Mouse (Mus musculus): ENCODE data around the gene Wfdc3.
A peak's percentile ranks its signal among the peaks of the same experiment; 100 is the strongest.
"Not testable (repeated sequence)": the region's sequence is repeated elsewhere in the genome, so short reads cannot be mapped to it uniquely, and the experiment has no call there.

Wfdc3 gene

GRCm38 (mm10) chr2:164737377-164738090, 8.2 kb downstream of the Wfdc3 start:
- no peak for DNase-seq (ENCODE audit: low spot score)

DNA sequence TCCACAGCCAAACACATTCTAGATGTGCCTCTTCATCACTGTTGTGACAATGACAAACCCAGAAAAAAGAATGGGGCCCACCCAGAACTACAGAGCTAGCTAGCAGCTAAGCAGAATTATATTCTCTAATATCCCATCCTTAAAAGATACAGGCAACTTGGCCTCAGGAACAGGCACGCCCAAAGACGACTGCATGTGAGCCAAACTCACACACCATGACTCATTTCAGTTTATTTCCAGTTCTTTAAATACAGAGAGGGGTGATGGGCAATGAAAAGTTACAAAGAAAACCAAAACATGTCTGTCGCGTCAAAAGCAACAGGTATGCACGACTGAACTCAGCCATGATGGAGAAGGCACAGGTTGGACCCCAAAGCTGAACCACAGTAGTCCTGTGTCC, 10.3 kb downstream of the Wfdc3 start:
- DNase-seq (ENCODE audit: low spot score), result no peak

- no peak for DNase-seq (ENCODE audit: low spot score)
Measured at GRCm38 (mm10) chr2:164734839-164735238, 10.9 kb downstream of the Wfdc3 start.

DNA sequence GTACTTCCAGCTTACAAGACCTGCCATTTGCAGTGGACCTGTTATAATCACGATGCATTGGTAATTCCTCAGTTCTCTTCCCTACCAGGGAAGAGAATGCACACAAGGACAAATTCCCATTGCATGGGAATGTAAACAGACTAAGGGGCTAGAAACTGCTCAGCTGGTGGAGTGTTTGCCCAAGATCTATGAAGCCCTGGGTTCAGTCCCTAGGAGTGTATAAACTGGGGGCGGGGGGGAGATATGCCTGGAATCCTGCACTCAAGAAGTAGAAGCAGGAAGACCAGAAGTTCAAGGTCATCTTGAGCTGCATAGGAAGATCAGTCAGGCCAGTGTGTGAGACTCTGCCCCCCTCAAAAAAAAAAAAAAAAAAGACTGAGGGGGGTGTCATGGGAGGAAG, 12.5 kb downstream of the Wfdc3 start:
- DNase-seq (ENCODE audit: low spot score), result no peak

DNA sequence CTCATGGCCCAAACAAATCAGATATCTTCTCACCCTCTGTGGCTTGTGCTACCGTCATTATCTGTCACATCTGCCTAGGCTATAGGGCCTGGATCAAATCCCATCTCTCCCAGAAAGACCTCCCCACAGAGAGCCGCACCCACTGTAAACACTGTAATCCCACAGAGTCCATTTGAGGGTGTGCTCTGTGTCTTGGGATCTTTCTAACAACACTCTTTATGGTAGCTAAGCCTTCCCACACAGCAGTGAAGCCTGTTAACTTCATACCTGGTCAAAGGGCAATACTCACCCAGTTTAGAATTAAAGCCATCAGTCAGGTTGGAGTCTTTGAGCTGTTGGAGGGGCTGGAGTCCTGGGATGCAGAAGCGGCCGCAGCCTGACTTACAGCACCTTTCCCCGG, 14.0 kb downstream of the Wfdc3 start:
- no peak for DNase-seq (ENCODE audit: low spot score)

DNA sequence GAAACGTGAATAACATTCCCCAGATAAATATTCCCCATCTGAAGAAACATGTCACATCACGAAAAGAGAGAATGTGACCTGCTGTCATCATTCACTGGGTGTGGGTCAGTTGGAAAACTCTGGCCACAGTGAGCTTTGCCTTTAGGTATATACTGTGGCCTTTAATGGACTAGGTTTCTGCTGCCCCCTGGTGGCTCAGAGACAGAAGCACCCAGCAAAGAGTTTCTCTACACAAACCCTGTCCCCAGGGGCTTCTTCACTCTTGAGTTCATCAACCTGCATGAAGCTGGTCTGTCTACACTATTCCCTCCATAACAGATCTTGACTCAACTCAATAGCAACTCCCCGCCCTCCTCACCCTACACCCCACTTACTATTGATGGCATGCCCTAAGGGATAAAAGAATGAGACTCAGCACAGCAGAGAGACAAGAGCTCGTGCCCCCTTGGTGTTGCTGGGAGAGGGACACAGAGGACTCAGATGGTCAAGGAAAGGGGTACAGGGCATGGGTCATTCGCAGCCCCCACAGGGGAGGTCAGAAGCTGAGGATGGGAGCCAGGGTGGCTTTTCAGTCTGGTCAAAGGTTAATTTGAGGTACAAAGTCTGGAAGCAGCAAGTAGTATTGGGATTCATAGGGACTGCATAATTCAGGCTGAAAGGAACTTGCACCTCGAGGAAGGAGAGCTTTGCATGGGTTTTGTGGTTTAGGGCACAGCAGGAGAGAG, 19.7 kb downstream of the Wfdc3 start:
- DNase-seq (ENCODE audit: low spot score), result peak; percentile 62

DNA sequence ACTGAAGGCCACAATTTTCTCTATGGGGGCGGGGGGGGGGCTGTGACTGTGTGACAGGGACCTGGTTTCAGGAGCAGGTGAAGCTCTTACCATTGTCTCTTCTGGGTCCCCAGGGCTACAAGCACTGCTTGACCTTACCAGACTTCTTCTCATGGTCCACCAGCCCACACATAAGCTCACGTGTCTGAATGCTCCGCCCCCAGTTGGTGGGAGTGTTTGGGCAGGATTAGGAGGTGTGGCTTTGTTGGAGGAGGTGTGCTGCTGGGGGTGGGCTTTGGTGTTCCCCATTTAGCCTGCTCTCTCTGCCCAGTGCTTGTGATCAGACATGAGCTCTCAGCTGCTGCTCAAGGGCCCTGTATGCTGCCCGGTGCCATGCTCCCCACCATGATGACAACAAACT, 22.5 kb downstream of the Wfdc3 start:
- no peak for DNase-seq (ENCODE audit: low spot score)

GRCm38 (mm10) chr2:164716194-164716786, 29.4 kb downstream of the Wfdc3 start:
- not testable (repeated sequence) for DNase-seq (ENCODE audit: low spot score)

DNA sequence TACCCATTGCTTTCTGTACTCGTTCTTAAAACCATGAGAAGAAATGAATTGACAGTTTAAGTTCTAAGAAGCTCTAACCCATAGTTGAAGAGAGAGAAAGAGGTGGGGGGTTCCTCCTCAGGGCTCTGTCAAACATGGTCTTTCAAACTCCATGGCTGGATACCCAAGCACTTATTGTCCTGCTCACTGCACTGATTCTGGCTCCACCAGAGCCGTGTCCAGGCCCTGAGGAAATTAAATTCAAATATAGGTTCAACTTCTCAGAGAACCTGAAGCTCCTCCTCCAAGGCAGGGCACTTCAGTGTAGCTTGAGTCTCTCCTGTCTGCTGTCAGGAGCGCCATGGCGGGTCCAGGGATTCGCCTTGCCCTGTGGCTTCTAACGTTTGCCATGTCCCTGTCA, 30.7 kb downstream of the Wfdc3 start, which contains the start of gene Spint5:
Gene Spint5, plus strand, starts transcription at position 301 of the 400 bp plus-strand sequence.
- no peak for DNase-seq (ENCODE audit: low spot score)

DNA sequence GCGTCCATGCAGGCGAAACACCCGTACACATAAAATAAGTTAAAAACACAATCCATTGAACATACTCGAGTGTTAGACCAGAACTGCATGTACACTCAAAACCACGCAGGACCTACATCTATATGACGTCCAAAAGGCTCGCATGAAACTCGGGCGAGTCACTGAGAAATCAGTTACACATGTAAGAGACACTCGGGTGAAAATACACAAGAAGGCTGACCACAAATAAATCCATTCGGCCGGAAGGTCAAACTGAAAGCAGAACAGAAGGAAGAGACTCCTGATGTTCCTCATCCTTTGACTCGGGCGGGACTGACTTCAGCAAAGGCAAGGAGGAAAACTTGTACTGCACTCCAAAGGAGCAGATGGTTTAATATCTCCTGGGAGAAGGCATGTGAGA, 39.7 kb downstream of the Wfdc3 start:
- no peak for DNase-seq (ENCODE audit: low spot score)

DNA sequence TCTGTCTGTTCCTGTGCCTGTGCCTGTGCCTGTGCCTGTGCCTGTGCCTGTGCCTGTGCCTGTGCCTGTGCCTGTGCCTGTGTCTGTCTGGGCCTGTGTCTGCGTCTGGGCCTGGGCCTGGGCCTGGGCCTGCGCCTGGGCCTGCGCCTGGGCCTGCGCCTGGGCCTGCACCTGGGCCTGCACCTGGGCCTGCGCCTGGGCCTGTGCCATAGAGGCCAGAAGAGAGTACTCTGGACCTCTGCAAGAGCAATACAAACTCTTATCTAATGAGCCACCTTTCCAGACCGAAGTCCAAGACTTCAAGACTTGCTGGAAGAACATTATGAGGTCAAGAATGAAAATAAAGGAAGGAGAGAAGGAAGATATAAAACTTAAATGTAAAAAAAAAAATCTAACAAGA, 40.4 kb downstream of the Wfdc3 start:
- DNase-seq (ENCODE audit: low spot score), result no peak

DNA sequence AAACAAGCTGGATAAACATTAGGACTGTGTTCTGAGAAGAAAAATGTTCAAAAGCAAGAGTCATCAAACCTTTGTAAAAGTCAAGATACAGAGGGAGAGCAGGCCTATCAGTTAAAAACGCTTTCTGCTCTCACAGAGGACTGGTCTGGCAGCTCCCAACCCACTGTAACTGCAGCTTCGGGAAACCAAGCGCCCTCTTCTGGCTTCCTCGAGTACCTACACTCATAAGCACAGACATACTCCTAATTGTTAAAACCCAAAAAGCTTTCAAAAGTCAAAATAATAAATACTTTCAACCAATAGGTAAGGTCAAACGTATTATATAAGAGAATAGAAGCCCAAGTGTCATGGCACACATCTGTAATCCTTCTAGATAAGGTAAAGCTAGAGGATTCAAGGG, 41.5 kb downstream of the Wfdc3 start:
- DNase-seq (ENCODE audit: low spot score), result no peak

DNA sequence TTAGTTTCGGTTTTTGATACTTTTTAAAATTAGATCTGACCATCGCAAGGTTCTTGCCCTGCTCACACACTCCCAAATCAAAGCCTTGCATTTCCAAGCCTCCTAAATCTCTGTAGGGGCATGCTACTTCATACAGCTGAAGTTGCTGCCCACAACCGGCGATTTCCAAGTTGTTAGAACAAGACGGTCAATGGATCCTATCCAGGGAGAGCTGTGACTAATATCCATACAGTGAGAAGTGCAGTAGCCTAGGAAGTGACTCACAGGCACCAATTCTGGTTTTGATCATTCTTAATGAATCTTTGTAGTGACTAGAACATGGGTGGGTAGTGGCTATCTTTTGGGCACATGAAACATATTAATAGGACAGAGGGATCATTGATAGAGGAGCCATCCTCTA, 44.0 kb downstream of the Wfdc3 start:
- DNase-seq (ENCODE audit: low spot score), result no peak

- no peak for DNase-seq (ENCODE audit: low spot score)
Measured at GRCm38 (mm10) chr2:164700959-164701358, 44.8 kb downstream of the Wfdc3 start.

GRCm38 (mm10) chr2:164698201-164698600, 47.5 kb downstream of the Wfdc3 start, which contains the start of gene Spint4:
Gene Spint4 (plus strand): TSS chr2:164698501.
- DNase-seq (ENCODE audit: low spot score), result no peak

DNA sequence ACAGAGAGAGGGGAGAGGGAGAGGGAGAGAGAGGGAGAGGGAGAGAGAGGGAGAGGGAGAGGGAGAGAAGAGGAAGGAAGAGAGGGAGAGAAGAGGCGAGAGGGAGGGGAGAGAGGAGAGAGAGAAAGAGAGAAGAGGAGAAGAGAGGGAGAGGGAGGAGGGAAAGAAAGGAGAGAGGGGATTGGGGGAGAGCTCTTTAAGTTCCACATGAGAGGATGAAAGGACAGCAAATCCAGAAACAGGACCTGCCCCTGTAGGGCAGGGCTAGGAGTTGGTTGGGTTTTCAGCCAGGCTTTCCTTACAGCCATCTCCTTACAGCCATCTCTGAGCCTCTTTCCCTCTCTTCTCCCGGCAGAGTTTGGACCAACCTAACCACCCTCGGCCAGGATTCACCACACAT, 60.9 kb downstream of the Wfdc3 start, which contains the start of gene Wfdc13:
Gene Wfdc13, plus strand, starts transcription at position 301 of the 400 bp plus-strand sequence.
- no peak for DNase-seq (ENCODE audit: low spot score)

Data from ovary, postnatal 36 days (tissue).